Mouse (Mus musculus) left cerebral cortex, adult 8-10 months (tissue): ENCODE results near the gene Tmem205. TPM values are rescaled to one million over a fixed set of nuclear protein-coding genes. Genes with fewer than 3 reads are reported as not detected.

ENCODE experiments used
- DNase-seq, 2 experiments: peaks; one replicate each; pipeline ENCODE4 v3.0.0; 2022; ENCODE audit warnings: low spot score in 2 of 2
- total RNA-seq, 4 experiments: library from RNA; stranded (reverse); gene quantifications; 2 replicates each; pipeline ENCODE4 v1.2.4; 2022

Tmem205 gene
- total RNA-seq, result 10 to 100 TPM; 36.3 to 42.6 (median 39.4) TPM

GRCm38 (mm10) chr9:21927208-21927753 is at the start of gene Tmem205, which contains the start of gene Ccdc159:
Gene Tmem205, minus strand, starts transcription at chr9:21927556.
Gene Ccdc159, plus strand, starts transcription at chr9:21927471.
- DNase-seq, result peak; percentile 85 to 97

- no peak for DNase-seq
Measured at GRCm38 (mm10) chr9:21976626-21977175, 49.3 kb upstream of the Tmem205 start.

DNA sequence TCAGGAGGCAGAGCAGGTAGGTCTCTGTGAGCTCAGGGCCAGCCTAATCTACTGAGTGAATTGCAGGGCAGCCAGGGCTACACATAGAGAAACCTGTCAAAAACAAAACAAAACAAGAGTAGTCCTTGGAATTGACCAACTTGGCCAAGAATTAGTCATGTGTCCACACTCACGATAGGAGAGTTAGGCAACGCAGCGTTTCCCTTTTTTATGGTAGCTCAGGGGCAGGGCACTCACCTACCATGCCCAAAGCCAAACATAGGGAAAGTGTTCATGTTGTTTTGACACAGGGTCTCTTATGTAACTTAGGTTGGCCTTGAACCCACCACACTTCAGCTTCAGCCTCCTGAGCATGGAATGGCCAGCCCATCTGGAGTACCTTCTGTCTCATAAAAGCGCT is 41.9 kb upstream of the Tmem205 start:
- no peak for DNase-seq

DNA sequence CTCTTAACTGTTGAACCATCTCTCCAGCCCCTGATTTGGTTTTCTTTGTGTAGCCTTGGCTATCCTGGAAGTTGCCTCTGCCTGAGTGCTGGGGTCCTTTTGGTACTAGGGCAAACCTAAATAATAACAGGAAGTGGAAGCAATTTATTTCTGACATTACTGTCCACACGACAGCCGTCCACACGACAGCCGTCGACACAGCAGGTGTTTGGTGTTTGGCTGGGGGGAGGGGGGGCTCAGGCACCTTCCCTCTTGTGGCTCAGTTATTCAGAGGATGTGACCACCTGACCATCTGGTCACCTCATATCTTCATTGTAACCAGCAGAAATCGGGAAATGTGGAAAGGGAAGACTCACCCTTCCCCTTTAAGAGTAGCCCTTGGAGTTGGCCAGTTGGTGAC is 41.5 kb upstream of the Tmem205 start:
- DNase-seq, result no peak

- no peak for DNase-seq
Measured at GRCm38 (mm10) chr9:21963417-21963816, 36.1 kb upstream of the Tmem205 start, which contains the start of gene Epor. Gene Epor, minus strand, starts transcription at chr9:21963506.

- peak; percentile 55 to 83 for DNase-seq
Measured at GRCm38 (mm10) chr9:21962416-21963059, 35.2 kb upstream of the Tmem205 start.

DNA sequence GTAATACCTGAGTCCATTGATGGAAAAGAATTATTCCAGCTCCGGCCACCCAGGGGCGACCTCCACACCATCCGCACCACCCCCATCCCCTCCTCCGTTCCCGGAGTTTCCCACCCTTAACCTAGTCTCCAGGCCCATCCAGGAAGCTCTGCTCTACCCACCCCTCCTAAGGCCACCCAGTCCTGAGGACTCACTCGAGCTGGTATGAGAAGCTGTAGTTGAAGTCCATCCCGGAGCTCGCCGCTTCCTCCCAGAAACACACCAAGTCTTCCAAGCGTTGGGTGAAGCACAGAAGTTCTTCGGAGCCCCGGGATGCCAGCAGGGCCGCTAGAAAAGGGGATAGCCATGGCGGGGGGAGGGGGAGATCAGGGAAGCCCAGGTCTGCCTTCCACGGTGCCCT is 34.7 kb upstream of the Tmem205 start:
- DNase-seq, result no peak

DNA sequence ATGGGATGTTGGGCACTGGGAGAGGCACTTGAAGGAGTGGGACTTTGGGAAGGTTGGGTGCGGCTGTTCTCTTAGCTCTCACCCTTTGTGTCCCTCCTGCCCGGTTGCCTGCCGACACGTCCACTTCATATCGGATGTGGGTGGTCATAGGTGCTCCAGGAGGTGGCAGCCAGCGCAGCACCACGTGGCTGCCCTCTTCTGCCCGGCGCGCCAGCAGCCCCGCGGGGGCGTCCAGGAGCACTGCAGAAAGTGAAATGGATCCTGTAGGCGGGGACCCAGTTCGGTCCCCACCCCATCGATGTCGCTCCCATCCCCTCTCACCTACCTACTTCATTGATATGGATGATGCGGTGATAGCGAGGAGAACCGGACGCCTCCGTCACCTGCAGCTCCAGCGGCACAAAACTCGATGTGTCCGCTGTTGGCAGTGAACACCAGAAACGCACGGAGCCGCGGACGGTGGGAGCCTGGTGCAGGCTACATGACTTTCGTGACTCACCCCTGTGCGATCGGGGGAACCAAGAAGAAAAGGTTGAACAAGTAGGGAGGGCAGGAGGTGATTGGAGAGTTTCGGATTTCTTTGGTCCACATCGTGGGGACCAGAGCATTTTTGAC is 34.1 kb upstream of the Tmem205 start:
- no peak for DNase-seq

GRCm38 (mm10) chr9:21960558-21961208 is 33.3 kb upstream of the Tmem205 start:
- DNase-seq, result no peak

- no peak for DNase-seq
Measured at GRCm38 (mm10) chr9:21960135-21960534, 32.8 kb upstream of the Tmem205 start.

- DNase-seq, result no peak
Measured at GRCm38 (mm10) chr9:21959244-21959643, 31.9 kb upstream of the Tmem205 start.

GRCm38 (mm10) chr9:21958372-21958771 is 31.0 kb upstream of the Tmem205 start:
- no peak for DNase-seq

- peak; percentile 99 to 100 for DNase-seq
Measured at GRCm38 (mm10) chr9:21955570-21956281, 28.4 kb upstream of the Tmem205 start, which contains the start of gene Swsap1. Gene Swsap1, plus strand, starts transcription at chr9:21955755.

- DNase-seq, result no peak
Measured at GRCm38 (mm10) chr9:21955225-21955569, 27.8 kb upstream of the Tmem205 start.

DNA sequence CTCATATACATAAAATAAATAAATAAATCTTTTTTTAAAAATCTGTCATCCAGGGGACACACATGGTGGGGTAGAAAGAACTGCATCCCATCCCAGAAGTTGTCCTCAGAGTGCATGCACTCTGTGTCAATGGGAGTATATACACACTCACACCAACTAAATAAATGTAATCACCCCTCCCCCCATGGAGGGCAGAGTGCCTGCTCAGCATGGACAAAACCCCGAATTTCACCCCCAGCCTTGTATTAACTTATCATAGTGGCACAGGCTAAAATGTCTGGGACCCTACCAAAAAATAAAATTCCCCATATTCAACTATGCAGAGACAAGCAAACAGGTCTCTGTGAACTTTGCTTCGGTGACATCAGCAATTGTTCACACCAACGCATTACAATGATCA is 27.3 kb upstream of the Tmem205 start:
- DNase-seq, result no peak

DNA sequence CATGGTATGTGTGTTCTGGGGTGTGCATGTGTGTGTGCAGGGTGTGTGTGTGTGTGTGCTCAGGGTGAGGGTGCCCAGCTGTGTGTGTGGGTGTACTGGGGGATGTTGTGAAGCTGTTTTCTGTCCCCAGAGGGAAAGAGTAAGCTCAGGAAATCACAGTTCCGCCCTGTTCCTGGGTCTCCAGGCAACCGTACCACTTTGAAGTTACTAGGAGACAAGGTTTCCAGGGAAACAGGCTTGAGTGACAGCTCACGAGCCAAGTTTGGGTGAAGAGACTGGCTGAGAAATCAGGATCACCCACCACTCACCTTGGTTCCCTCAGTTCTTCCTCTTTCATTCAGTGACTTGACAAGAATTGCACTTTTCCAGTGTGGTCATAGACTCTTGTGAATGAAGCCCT is 26.2 kb upstream of the Tmem205 start:
- DNase-seq, result peak in 1 of 2 experiments; percentile 79

GRCm38 (mm10) chr9:21951977-21952376 is 24.6 kb upstream of the Tmem205 start:
- no peak for DNase-seq

DNA sequence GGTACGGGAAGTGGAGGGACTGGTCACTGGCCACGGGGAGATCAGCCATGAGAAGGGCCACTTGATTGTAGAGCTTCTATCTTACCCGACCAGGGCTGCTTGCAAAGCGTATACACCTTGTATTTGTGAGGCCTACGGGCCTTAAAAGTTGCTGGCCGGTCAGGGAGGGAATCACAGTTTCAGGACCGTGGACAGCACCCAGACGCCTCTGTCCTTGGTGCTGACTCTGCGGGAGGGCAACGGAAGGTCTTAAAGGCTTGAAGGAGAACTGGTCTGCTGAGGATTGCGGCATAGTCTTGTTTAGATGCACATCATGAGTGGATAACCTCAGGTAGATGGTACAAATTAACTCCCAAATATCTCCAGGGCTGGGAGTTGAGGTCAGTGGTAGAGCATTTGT is 23.0 kb upstream of the Tmem205 start:
- no peak for DNase-seq

DNA sequence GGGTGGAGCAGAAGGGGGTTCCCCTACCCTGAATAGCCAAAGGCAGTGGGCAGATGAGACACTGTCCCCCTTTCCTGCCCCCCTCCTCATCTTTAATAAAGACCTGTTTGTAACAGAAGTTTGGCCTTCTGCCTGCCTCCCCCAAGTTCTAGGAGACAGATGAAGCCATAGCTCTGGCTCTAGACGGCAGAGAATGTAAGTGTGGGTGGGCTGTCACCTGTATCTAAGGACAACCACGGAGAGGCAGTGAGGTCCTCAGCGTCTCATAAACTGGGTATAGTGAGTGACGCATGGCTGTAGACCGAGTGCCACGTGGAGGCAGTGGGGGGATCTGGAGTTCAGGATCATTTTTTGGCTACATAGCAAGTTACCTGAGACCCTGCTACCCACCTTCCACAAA is 21.4 kb upstream of the Tmem205 start:
- DNase-seq, result peak in 1 of 2 experiments; percentile 65

GRCm38 (mm10) chr9:21948146-21948545 is 20.8 kb upstream of the Tmem205 start:
- DNase-seq, result no peak

DNA sequence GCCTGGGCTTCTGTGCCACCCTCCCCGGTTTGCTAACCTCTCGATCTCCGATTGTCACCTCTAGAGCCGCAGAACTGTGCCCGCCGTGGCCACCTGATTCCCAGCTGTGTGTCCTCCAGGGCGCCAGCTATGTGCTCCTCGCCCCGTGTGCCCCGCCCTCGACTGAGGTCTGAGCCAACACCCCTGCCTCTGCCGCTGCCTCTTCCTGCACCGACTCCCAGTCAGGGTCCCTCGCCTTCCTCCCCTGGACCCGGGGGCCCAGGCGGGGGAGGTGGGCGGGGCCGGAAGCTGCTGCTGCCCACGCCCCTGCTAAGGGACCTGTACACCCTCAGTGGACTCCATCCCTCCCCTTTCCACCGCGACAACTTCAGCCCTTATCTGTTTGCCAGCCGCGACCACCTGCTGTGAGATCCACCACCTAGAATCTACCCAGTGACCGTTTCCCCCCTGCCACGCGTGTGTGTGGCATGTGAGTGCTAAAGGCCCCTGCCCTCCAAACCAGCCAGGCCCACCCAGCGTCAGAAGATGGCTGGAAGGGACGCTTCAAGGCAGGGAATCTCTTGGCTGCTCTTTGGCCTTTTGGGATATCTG is 20.3 kb upstream of the Tmem205 start:
- DNase-seq, result no peak
